8 mouse cellular contexts compared by ENCODE assay signal in genomic region chr4:152177174-152177536, GRCm38 (mm10). TPM values are rescaled to one million over a fixed set of nuclear protein-coding genes. Genes with fewer than 3 reads are reported as not detected.
DNase-seq lines count a peak whose midpoint lies in the region; ATAC-seq and TF ChIP-seq lines count a peak whose summit lies in the region.

No protein-coding gene starts in this region.

- peaks cover 38% of the 10 kb centered on the region for H3K27me3 ChIP-seq in heart, embryonic 13.5 days (replicated peaks)
- peaks cover 41% of the 10 kb centered on the region for H3K27me3 ChIP-seq in E14TG2a.4 (ENCODE audit: insufficient read depth, low read length)
- H3K27me3 ChIP-seq in forebrain, embryonic 15.5 days: peaks cover 7% of the 10 kb centered on the region; the same call in 1 of the 2 replicates
- H3K27me3 ChIP-seq in liver, embryonic 16.5 days (ENCODE audit: control insufficient read depth, insufficient read depth, low read depth, low read length): peaks cover 13% of the 10 kb centered on the region

- H3K4me2 ChIP-seq in heart, embryonic 13.5 days: peak overlapping the region; percentile 98
- H3K4me2 ChIP-seq in forebrain, embryonic 15.5 days (replicated peaks): peak overlapping the region; percentile 96
- H3K4me2 ChIP-seq in liver, embryonic 16.5 days (ENCODE audit: low read depth, low read length): peak overlapping the region; percentile 94

- H3K36me3 ChIP-seq in heart, embryonic 13.5 days: no peaks in the 10 kb centered on the region
- peaks cover 28% of the 10 kb centered on the region for H3K36me3 ChIP-seq in E14TG2a.4 (ENCODE audit: insufficient read depth, low read length)
- H3K36me3 ChIP-seq in forebrain, embryonic 15.5 days: no peaks in the 10 kb centered on the region
- no peaks in the 10 kb centered on the region for H3K36me3 ChIP-seq in liver, embryonic 16.5 days (ENCODE audit: control insufficient read depth, insufficient read depth)

- peak overlapping the region; percentile 88 for H3K27ac ChIP-seq in heart, embryonic 13.5 days (replicated peaks)
- H3K27ac ChIP-seq in forebrain, embryonic 15.5 days (replicated peaks): no peak overlapping the region
- H3K27ac ChIP-seq in liver, embryonic 16.5 days (ENCODE audit: low read length): peak overlapping the region; percentile 83

- 62% methylated on average over 6 of the region's 6 CpGs for WGBS in heart, embryonic 13.5 days
- WGBS in forebrain, embryonic 15.5 days: 71% methylated on average over 6 of the region's 6 CpGs
- 30% methylated on average over 6 of the region's 6 CpGs for WGBS in liver, embryonic 16.5 days (ENCODE audit: insufficient replicate concordance)

- no peak for ATAC-seq in heart, embryonic 13.5 days (ENCODE audit: extremely low read depth, insufficient number of reproducible peaks, low FRiP score, low TSS enrichment)
- no peak for ATAC-seq in forebrain, embryonic 15.5 days (replicated peaks)
- no peak for ATAC-seq in liver, embryonic 16.5 days (ENCODE audit: low read depth)

- DNase-seq in heart, postnatal 4 days: no peak
- DNase-seq in adrenal gland, postnatal 4 days (ENCODE audit: low spot score in 2 of 2): no peak
- DNase-seq in adrenal gland, postnatal 25 days: no peak
- no peak for DNase-seq in embryo, embryonic 10 days (ENCODE audit: low spot score)

- no peak for TF ChIP-seq CTCF in E14TG2a.4 (conservative IDR thresholded peaks at IDR 0.05; ENCODE audit: low read length)

- no peaks in the 10 kb centered on the region for H3K9me3 ChIP-seq in heart, embryonic 13.5 days
- peaks cover 6% of the 10 kb centered on the region for H3K9me3 ChIP-seq in E14TG2a.4 (ENCODE audit: low read length)
- H3K9me3 ChIP-seq in forebrain, embryonic 15.5 days: no peaks in the 10 kb centered on the region
- H3K9me3 ChIP-seq in liver, embryonic 16.5 days (replicated peaks; ENCODE audit: control insufficient read depth, low read length): no peaks in the 10 kb centered on the region

- peak overlapping the region; percentile 91 for H3K9ac ChIP-seq in heart, embryonic 13.5 days
- peak overlapping the region; percentile 86 for H3K9ac ChIP-seq in forebrain, embryonic 15.5 days (replicated peaks)
- H3K9ac ChIP-seq in liver, embryonic 16.5 days (ENCODE audit: low read depth, low read length): peak overlapping the region; percentile 80

- H3K4me3 ChIP-seq in heart, embryonic 13.5 days: peak overlapping the region; percentile 68
- peak overlapping the region; percentile 94 for H3K4me3 ChIP-seq in E14TG2a.4 (replicated peaks; ENCODE audit: low read length)
- peak overlapping the region; percentile 69 for H3K4me3 ChIP-seq in forebrain, embryonic 15.5 days
- peak overlapping the region; percentile 73 for H3K4me3 ChIP-seq in liver, embryonic 16.5 days (ENCODE audit: low read depth, low read length)

- peaks cover 27% of the 10 kb centered on the region for H3K4me1 ChIP-seq in heart, embryonic 13.5 days
- H3K4me1 ChIP-seq in E14TG2a.4 (replicated peaks; ENCODE audit: low read depth, low read length): peaks cover 42% of the 10 kb centered on the region
- H3K4me1 ChIP-seq in forebrain, embryonic 15.5 days: peaks cover 20% of the 10 kb centered on the region
- peaks cover 22% of the 10 kb centered on the region for H3K4me1 ChIP-seq in liver, embryonic 16.5 days (ENCODE audit: control insufficient read depth, low read depth, low read length)

RNA-seq across cellular contexts. Expression of gene Acot7, which starts 0.8 kb away (rescaled TPM):
- 73.9 and 84.7 TPM in 2 replicates for polyA plus RNA-seq in heart, embryonic 13.5 days (2015; fragmentation: Nextera tagmentation; extraction: Ambion mirVana)
- total RNA-seq in heart, postnatal 4 days (2021): 10 to 100 TPM; 54.3 to 58.4 TPM
- polyA plus RNA-seq in forebrain, embryonic 15.5 days (2015; fragmentation: Nextera tagmentation; extraction: Ambion mirVana): 210 and 219 TPM in 2 replicates
- polyA plus RNA-seq in liver, embryonic 16.5 days (2015; fragmentation: Nextera tagmentation; extraction: Ambion mirVana): 11.9 and 12.0 TPM in 2 replicates
- 10 to 100 TPM; 39.1 to 44.4 TPM for total RNA-seq in adrenal gland, postnatal 4 days (2021)
- 34.6 and 39.9 TPM in 2 replicates for total RNA-seq in adrenal gland, postnatal 25 days (2021)

RNA-seq across cellular contexts. Expression of gene Hes2, which starts 18.5 kb away (rescaled TPM):
- polyA plus RNA-seq in heart, embryonic 13.5 days (2015; fragmentation: Nextera tagmentation; extraction: Ambion mirVana): not detected in 2 replicates
- total RNA-seq in heart, postnatal 4 days (2021): not detected
- not detected in 2 replicates for polyA plus RNA-seq in forebrain, embryonic 15.5 days (2015; fragmentation: Nextera tagmentation; extraction: Ambion mirVana)
- polyA plus RNA-seq in liver, embryonic 16.5 days (2015; fragmentation: Nextera tagmentation; extraction: Ambion mirVana): not detected in 2 replicates
- not detected for total RNA-seq in adrenal gland, postnatal 4 days (2021)
- not detected in 2 replicates for total RNA-seq in adrenal gland, postnatal 25 days (2021)

RNA-seq across cellular contexts. Expression of gene Espn, which starts 25.0 kb away (rescaled TPM):
- 0.87 and 1.1 TPM in 2 replicates for polyA plus RNA-seq in heart, embryonic 13.5 days (2015; fragmentation: Nextera tagmentation; extraction: Ambion mirVana)
- 1 to 10 TPM; 1.5 to 1.8 TPM for total RNA-seq in heart, postnatal 4 days (2021)
- polyA plus RNA-seq in forebrain, embryonic 15.5 days (2015; fragmentation: Nextera tagmentation; extraction: Ambion mirVana): 0.09 and 0.10 TPM in 2 replicates
- 1.1 and 2.3 TPM in 2 replicates for polyA plus RNA-seq in liver, embryonic 16.5 days (2015; fragmentation: Nextera tagmentation; extraction: Ambion mirVana)
- total RNA-seq in adrenal gland, postnatal 4 days (2021): 1 to 10 TPM; 1.0 to 5.1 TPM
- total RNA-seq in adrenal gland, postnatal 25 days (2021): 1.2 TPM in 2 replicates
